16 mouse cellular contexts compared by ENCODE assay signal in genomic region chr8:11637531-11637930, GRCm38 (mm10).
"Had no signal": no experiment of that assay in that cellular context is flagged by ENCODE, and none has a peak within 500 bp of the region (broad histone marks: within the 10 kb centered on the region; RNA-seq: fewer than 3 reads in every experiment).

No protein-coding gene starts in this region.

- H3K27ac ChIP-seq: lung, embryonic 15.5 days; macrophage; midbrain, embryonic 13.5 days; neural tube, embryonic 12.5 days; stomach, embryonic 15.5 days; stomach, postnatal 0 days had no signal

- DNase-seq: lung, postnatal 14 days; lung, postnatal 36 days; right cerebral cortex, postnatal 14 days; thymus, adult 2 months; thymus, postnatal 25 days; thymus, postnatal 4 days had no signal

- H3K27me3 ChIP-seq: lung, embryonic 15.5 days; megakaryocyte, embryonic 14.5 days; midbrain, embryonic 13.5 days; midbrain, embryonic 15.5 days; neural tube, embryonic 12.5 days; stomach, embryonic 15.5 days had no signal

- H3K4me3 ChIP-seq: lung, embryonic 15.5 days; midbrain, embryonic 13.5 days; midbrain, embryonic 15.5 days; neural tube, embryonic 12.5 days; stomach, embryonic 15.5 days had no signal

- H3K9ac ChIP-seq: lung, embryonic 15.5 days; midbrain, embryonic 13.5 days; midbrain, embryonic 15.5 days; neural tube, embryonic 12.5 days; stomach, embryonic 15.5 days had no signal

- H3K36me3 ChIP-seq: lung, embryonic 15.5 days; stomach, embryonic 15.5 days had no signal

- H3K9me3 ChIP-seq: lung, embryonic 15.5 days; megakaryocyte, embryonic 14.5 days; midbrain, embryonic 13.5 days; midbrain, embryonic 15.5 days; neural tube, embryonic 12.5 days; stomach, embryonic 15.5 days had no signal

- ATAC-seq: lung, postnatal 0 days; midbrain, embryonic 13.5 days; midbrain, embryonic 15.5 days had no signal

- H3K4me2 ChIP-seq: lung, embryonic 15.5 days; midbrain, embryonic 11.5 days; midbrain, embryonic 13.5 days; stomach, embryonic 15.5 days had no signal
